Mouse (Mus musculus) heart, embryonic 14.5 days (tissue): ENCODE data around the gene Gsta3. TPM values are rescaled to one million over a fixed set of nuclear protein-coding genes. Genes with fewer than 3 reads are reported as not detected.
"Not testable (repeated sequence)": the region's sequence is repeated elsewhere in the genome, so short reads cannot be mapped to it uniquely, and the experiment has no call there.

Source experiments
- ATAC-seq: fragments of 200-750 bp; cut with Nextera tagmentation; 2 replicates; pipeline ENCODE4 v1.8.0; 2017; ENCODE audit warnings: low read depth, moderate TSS enrichment; ENCODE audit not compliant: insufficient number of reproducible peaks, insufficient read depth, low FRiP score
- H3K27ac ChIP-seq, 2 experiments: fragments of 200-500 bp in 1 of 2; fragments of 300-500 bp in 1 of 2; sonication (generic) in 1 of 2; replicated peaks in 1 of 2; 2 replicates each; pipeline ENCODE4 v1.5.1; 2012 to 2014; ENCODE audit warnings: low read depth in 2 of 2, low read length in 2 of 2, control low read depth in 1 of 2, mild to moderate bottlenecking in 1 of 2, mixed read lengths in 1 of 2; ENCODE audit not compliant: control insufficient read depth in 1 of 2, insufficient read depth in 1 of 2
- H3K27me3 ChIP-seq: fragments of 300-500 bp; sonication (generic); 2 replicates; pipeline ENCODE4 v1.6.1; 2014; ENCODE audit warnings: mild to moderate bottlenecking, low read length, control low read depth; ENCODE audit not compliant: control insufficient read depth, insufficient read depth
- H3K36me3 ChIP-seq: fragments of 300-500 bp; sonication (generic); 2 replicates; pipeline ENCODE4 v1.6.1; 2014; ENCODE audit warnings: mild to moderate bottlenecking, control low read depth, low read length, mixed read lengths; ENCODE audit not compliant: control insufficient read depth, insufficient read depth
- H3K4me1 ChIP-seq, 2 experiments: fragments of 200-500 bp in 1 of 2; fragments of 300-500 bp in 1 of 2; sonication (generic) in 1 of 2; 2 replicates each; pipeline ENCODE4 v1.6.1; 2012 to 2014; ENCODE audit warnings: low read length in 2 of 2, control low read depth in 1 of 2, mixed read lengths in 1 of 2; ENCODE audit not compliant: control insufficient read depth in 2 of 2, insufficient read depth in 2 of 2
- H3K4me2 ChIP-seq: fragments of 300-500 bp; sonication (generic); 2 replicates; pipeline ENCODE4 v1.6.1; 2014; ENCODE audit warnings: mild to moderate bottlenecking, low read length
- H3K4me3 ChIP-seq, 2 experiments: fragments of 200-500 bp in 1 of 2; fragments of 300-500 bp in 1 of 2; sonication (generic) in 1 of 2; 2 replicates each; pipeline ENCODE4 v1.5.1; 2012 to 2014; ENCODE audit warnings: low read length in 2 of 2, mild to moderate bottlenecking in 2 of 2, control low read depth in 1 of 2, low read depth in 1 of 2, moderate library complexity in 1 of 2; ENCODE audit not compliant: control insufficient read depth in 1 of 2, insufficient read depth in 1 of 2
- H3K9ac ChIP-seq: fragments of 300-500 bp; sonication (generic); 2 replicates; pipeline ENCODE4 v1.6.1; 2014; ENCODE audit warnings: mild to moderate bottlenecking, low read length
- H3K9me3 ChIP-seq: fragments of 300-500 bp; sonication (generic); 2 replicates; pipeline ENCODE4 v1.6.1; 2016; ENCODE audit warnings: low read length, control low read depth; ENCODE audit not compliant: control insufficient read depth
- WGBS: fragments of 180-500 bp; shearing (Covaris S2); extraction: QIAGEN DNeasy Blood & Tissue Kit; methylation state at CpG from one replicate; pipeline ENCODE4 v1.1.7; 2014; 5-methylcytosine and 5-hydroxymethylcytosine counted together
- polyA plus RNA-seq: library from polyadenylated mRNA; unstranded; fragments of >200 nt; fragmentation: Nextera tagmentation; extraction: Ambion mirVana; gene quantifications from 2 replicates; pipeline ENCODE4 v1.2.1, GENCODE M21; 2014

The Gsta3 gene
- polyA plus RNA-seq, 1 experiment from 2014 or later = 0.38 TPM

DNA sequence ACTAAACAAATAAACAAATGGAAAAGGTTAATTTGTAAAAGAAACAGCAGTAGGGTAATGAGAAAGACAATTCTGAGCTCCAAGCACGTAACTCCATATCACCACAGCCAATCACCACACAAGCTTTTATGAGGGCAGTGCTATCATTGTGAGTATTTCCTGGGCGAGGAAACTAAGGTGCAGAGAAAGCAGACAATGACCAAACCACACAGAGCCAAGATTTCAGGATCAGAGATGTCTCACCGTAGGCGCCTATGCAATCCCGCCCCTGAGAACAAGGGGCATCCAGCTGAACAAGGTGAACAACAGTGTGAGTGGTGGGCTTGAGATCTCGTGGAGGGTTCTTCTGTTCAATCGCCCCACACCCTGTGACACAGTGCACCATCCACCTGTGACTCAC is 27.1 kb downstream of the Gsta3 start:
- H3K27me3 ChIP-seq, H3K4me3 ChIP-seq, H3K4me1 ChIP-seq, H3K27ac ChIP-seq, H3K9me3 ChIP-seq, H3K9ac ChIP-seq, ATAC-seq, H3K4me2 ChIP-seq, H3K36me3 ChIP-seq: not testable (repeated sequence)
- WGBS = 85% methylated on average over 6 of the region's 7 CpGs

DNA sequence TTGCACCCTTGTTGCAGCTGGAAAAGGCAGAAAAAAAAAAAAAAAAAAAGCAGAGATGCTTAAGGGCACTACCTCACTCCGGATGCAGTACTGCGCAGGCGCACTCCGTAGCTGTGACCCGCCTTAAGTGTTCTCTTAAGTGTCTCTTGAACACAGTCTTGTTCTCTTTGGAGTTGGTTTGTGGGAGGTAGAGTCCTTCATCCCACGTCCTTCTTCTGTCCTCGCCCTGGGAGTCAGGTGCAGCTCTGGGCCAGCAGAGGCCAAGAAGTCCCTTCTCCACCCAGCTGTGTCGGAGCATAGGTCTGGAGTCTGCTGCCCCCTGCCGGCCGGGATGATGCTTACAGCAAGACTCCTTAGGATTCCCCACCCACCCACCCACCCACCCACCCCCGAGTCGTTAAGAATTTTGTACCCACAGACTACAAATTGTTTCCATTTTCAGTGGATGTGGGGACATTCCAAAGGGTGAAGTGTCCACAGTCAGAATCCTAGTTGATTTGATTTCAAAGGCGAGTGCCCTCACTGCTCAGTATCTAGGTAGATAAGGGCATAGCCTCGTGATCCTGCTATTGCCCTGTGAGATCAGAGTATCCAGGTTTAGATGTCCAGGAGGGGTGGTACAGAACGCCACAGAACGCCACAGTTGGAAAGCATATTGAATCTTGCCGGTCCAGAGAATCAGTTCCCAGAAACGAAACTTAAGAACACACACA is 31.1 kb downstream of the Gsta3 start:
- 19% methylated on average over 18 of the region's 18 CpGs for WGBS
- ATAC-seq = peak; percentile 47; the same call in 1 of the 2 replicates
- Histone ChIP-seq H3K4me2 (peak overlapping the region; percentile 87), H3K9me3 (no peaks in the 10 kb centered on the region), H3K36me3 (no peaks in the 10 kb centered on the region), H3K9ac (peak overlapping the region; percentile 66), H3K27me3 (peaks cover 3% of the 10 kb centered on the region; the same call in 1 of the 2 replicates), H3K4me1 (peaks cover 2 to 5% of the 10 kb centered on the region in 2 experiments; a peak in 2 of 4 replicates), H3K4me3 (peak overlapping the region; percentile 35 to 40), H3K27ac (no peak overlapping the region)

DNA sequence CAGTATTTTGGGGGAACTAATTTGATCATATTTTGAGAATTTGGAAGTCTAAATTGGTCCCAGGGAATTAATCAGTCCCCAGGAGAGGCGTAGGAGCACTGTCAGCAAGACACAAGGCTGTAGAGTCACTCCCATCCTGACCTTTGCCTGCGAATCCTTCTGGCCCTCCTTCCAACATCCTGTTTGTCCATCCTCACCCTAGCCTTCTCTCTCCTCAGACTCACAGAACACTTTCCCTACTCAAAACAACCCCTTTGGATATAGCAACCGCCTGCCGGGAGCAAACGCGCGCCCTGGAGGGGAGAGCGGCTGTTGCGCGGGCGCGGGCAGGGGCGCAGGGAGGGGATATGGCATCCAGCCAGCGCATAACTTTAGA is 31.7 kb downstream of the Gsta3 start:
- ATAC-seq = no peak
- Histone ChIP-seq H3K36me3 (no peaks in the 10 kb centered on the region), H3K27me3 (peaks cover 3% of the 10 kb centered on the region; the same call in 1 of the 2 replicates), H3K9me3 (no peaks in the 10 kb centered on the region), H3K4me1 (peaks cover 2 to 5% of the 10 kb centered on the region in 2 experiments; a peak in 2 of 4 replicates), H3K4me2 (peak overlapping the region; percentile 87), H3K9ac (peak overlapping the region; percentile 66), H3K27ac (no peak overlapping the region; a peak in 1 of 4 replicates), H3K4me3 (peak overlapping the region; percentile 21 to 40)
- WGBS = 7% methylated on average over 14 of the region's 14 CpGs

DNA sequence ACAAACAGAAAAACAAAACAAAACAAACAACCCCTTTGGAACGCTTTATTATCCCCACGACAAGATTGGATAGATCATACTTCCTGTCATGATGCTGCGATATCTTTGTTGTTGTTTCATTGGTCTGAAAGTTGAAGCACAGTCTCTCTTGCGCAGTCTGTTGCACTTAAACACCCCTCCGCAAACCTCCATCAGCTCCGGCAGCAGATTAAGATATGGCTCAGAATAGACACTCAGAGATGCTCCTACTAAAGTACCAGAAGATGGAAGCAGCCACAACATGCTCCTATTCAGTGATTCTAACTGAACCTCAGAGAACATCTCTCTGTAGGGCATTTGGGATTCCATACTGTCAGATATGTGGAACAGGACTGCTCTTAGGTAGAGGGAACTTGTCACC is 32.7 kb downstream of the Gsta3 start:
- Histone ChIP-seq H3K9ac (no peak overlapping the region), H3K4me2 (no peak overlapping the region), H3K36me3 (no peaks in the 10 kb centered on the region), H3K4me1 (peaks cover 2 to 5% of the 10 kb centered on the region in 2 experiments; a peak in 2 of 4 replicates), H3K27me3 (peaks cover 3% of the 10 kb centered on the region; the same call in 1 of the 2 replicates), H3K9me3 (no peaks in the 10 kb centered on the region), H3K27ac (no peak overlapping the region), H3K4me3 (no peak overlapping the region)
- 87% methylated on average over 6 of the region's 6 CpGs for WGBS
- no peak for ATAC-seq

DNA sequence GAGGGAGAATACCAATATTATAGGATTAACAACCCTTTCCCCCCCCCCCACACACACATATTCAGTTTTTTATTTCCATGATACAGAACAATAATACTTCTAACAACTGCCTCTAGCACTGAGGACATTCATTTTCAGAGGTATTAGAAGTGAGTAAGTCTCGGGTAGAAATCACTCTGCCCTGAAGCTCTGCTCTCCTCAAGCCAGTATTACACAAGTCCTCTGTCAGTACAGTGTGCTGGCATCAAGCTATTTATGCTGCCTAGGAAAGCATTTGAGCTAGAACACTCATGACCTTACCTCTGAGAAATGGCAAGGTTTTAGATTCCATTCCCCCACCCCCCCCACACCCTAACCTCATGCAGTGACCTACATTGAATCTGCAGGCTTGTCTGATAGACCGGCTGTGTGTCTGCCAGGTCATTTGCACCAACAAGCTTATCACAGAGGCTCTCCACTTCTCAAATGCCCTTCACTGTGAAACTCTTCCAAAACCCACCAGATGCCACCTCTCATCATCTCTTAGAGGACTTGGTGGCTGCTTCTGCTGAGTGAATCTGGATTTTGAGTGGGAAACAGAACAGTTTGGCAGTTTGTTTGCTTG is 34.1 kb downstream of the Gsta3 start:
- WGBS = 43% methylated on average over 2 of the region's 2 CpGs
- Histone ChIP-seq H3K9me3 (no peaks in the 10 kb centered on the region), H3K9ac (no peak overlapping the region), H3K27me3 (peaks cover 3% of the 10 kb centered on the region; the same call in 1 of the 2 replicates), H3K36me3 (no peaks in the 10 kb centered on the region), H3K4me3 (no peak overlapping the region), H3K4me2 (no peak overlapping the region), H3K27ac (no peak overlapping the region), H3K4me1 (peaks cover 2 to 5% of the 10 kb centered on the region in 2 experiments; a peak in 2 of 4 replicates)
- no peak for ATAC-seq

DNA sequence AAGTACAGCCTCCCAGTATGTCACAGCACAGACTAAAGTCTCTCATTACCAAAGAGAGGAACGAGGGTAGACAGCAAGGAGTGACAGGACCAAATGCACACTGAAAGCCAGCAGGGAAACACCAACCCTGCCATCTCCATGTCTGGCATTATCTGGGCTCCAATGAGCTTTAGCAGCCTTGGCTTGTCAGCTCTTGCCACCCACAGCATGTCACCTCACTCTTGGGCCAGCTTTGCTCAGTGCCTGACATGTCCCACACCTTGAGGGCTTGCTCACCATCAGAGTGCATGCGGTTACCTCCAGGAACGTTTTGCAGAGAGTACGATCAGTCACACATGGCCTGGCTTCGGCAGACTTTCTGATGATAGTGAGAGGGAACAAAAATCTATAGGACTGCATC is 35.0 kb downstream of the Gsta3 start:
- not testable (repeated sequence) for H3K4me3 ChIP-seq, H3K9me3 ChIP-seq, H3K36me3 ChIP-seq, H3K9ac ChIP-seq, H3K27ac ChIP-seq, H3K27me3 ChIP-seq, ATAC-seq, H3K4me2 ChIP-seq, H3K4me1 ChIP-seq
- WGBS = 88% methylated on average over 5 of the region's 5 CpGs

DNA sequence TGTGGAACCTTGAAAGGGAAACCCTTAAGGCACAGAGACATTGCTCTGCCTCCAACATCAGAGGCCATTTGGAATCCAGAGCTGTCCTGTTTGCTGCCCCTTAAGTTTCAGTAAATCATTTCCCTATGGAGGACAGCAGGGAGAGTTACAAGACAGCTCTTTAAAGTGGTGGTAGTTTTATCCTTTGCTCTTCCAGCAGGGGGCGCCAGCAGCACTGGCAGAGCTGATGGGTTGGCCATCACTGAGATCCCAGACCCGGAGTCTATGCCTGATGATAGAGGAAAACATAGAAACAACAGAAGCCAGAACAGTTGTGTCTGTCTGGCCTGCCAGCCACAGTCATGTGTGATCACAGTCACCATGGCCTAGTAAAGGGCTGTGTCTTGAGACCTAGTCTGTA is 35.8 kb downstream of the Gsta3 start:
- not testable (repeated sequence) for H3K36me3 ChIP-seq, H3K4me2 ChIP-seq, H3K4me3 ChIP-seq, H3K9ac ChIP-seq, H3K27me3 ChIP-seq, H3K4me1 ChIP-seq, ATAC-seq, H3K27ac ChIP-seq, H3K9me3 ChIP-seq
- 44% methylated on average over 1 of the region's 2 CpGs for WGBS
